Mouse (Mus musculus) heart, postnatal 25 days (tissue): ENCODE data around the gene Figla. TPM values are rescaled to one million over a fixed set of nuclear protein-coding genes. Genes with fewer than 3 reads are reported as not detected.

Experiments
- DNase-seq: peaks from one replicate; pipeline ENCODE4 v3.0.0; 2022; ENCODE audit warnings: low spot score
- intact Hi-C: fragments of 180-260 bp; cut with DNase I; formaldehyde crosslinking; loops from one replicate; pipeline ENCODE4 v1.15.1; 2025
- total RNA-seq, 2 experiments: library from RNA; stranded (reverse); gene quantifications; 2 replicates each; pipeline ENCODE4 v1.2.3; 2021

Gene Figla
- total RNA-seq, 2 experiments from 2014 or later, result not detected

DNA sequence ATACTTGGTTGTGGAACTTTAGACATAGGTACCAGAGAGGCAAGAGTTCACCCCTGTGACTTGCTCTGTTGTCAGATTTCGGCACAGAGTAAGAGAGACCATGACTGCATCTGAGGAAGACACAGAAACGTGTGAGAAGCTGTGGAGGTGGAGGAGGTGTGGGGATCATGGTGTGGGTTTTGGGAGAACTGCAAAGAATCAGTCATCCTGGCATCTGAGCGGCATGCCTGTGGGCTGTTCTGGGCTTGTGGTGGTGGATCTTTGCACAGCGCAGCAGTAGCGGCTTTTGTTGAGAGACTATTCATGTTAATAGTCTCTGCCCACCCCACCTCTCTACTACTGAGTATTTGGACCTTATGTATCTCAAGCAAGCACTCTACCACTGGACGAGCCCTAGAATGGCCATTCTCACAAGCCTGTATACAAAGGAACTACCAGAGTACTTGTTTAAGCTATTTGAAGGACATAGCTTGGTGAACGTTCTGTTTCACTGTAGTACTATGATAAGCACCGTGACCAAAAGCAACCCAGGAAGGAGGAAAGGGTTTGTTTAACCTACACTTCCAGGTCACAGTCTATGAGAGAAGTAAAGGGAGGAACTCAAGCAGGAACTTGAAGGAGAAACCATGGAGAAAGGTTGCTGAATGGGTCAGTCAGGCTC is 10.8 kb downstream of the Figla start:
- no peak for DNase-seq
- intact Hi-C loops, result loop anchor here (10.0 kb wide), 1 partner anchor 338 kb away; the partner anchor contains the start of gene Fam136a

DNA sequence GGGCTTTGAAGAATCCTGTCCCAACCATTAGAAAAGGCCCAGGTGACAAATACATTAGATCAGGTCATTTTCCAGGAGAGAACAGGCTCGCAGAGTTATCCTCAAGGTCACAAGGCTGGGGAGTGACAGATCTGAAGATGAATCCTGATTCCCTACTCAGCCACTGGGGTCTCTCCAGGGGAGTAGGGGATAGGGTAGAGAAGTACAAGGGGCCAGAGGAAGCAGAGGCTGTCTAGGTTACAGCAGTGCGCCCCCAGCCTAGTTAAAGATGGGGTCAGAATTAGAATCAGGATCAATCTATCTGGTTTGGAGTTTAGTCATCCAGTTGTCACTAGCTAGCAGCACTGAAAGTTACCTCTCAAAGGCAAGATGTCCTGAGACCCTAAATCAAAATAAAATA is 12.2 kb downstream of the Figla start:
- intact Hi-C loops, result loop anchor here (10.0 kb wide), 1 partner anchor 337 kb away; the partner anchor contains the start of gene Fam136a
- DNase-seq, result no peak

DNA sequence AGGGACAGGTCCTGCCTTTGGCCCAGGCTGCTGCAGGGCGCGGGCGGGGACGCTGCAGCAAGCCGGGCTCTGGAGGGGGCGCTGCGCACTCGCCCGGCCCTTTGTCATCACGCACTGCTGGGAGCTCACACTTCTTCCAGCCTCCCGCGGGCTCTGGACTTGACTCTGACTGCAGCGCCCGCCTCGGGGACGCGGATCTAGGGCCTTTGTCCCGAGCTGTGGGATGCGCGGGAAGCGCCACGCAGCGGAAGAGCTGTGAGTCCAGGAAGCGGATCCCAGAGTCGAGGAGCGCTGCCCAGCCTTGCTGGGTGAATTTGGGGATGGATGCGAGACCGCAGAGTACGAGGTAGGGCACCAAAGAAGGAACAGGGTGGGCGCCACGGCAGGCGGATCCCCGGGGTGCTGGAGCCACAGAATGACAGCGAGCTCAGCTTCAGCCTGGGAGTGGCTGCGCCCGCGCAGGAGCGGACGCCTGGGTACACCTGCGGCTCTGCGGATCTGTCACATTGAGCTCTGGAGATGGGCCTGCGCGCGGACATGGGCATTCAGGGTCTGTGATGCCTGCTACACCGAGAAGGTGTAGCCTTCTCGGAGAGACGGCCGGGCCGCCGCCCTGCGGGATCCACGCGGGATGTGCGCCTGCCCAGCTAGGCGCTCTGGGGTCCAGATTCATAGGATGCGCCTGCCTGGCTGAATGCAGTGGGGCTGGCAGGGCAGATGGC is 12.8 kb downstream of the Figla start, which contains the start of gene Add2:
TSS of gene Add2 (plus strand) at position 81 of the 722 bp plus-strand sequence.
- no peak for DNase-seq
- intact Hi-C loops, result loop anchor here (10.0 kb wide), 1 partner anchor 336 kb away; the partner anchor contains the start of gene Fam136a

DNA sequence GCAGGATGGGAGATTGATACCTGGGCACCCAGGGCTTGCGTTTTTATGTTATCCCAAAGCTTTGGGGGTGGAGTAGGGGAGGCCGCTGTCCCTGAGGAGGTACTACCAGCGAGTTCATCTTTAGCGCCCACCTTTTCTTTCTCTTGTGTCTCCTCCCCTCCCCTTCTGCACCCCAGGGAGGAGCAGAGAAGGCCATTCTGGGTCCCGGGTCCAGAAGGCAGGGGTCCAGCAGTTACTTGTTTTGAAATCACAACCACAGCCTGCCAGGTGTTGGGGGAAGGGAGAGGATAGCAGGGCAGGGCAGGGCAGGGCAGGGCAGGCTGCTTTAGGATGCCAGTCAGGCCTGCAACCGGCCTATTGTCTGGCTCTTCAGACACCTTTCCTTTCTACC is 13.3 kb downstream of the Figla start:
- DNase-seq, result no peak
- intact Hi-C loops, result loop anchor here (10.0 kb wide), 1 partner anchor 335 kb away; the partner anchor contains the start of gene Fam136a

DNA sequence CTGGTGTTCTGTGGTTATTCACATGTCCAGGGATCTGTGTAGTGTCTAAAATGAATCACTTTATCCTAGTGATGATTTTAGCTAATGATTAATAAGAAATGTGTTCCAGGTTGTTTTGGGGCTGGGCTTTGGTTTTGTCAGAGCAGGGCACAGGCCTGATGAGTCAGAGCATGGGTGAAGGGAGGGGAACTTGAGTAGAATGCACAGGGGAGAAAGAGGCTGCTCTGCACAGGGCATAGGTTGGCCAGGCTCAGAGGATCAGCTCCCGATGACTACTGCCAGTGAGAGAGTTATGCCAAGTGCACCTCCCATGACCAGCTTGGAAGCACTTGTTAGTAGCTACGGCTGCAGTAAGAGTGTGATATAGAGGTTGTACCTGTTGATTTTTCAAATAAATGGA is 15.6 kb downstream of the Figla start:
- no peak for DNase-seq
- intact Hi-C loops, result no loop called here

DNA sequence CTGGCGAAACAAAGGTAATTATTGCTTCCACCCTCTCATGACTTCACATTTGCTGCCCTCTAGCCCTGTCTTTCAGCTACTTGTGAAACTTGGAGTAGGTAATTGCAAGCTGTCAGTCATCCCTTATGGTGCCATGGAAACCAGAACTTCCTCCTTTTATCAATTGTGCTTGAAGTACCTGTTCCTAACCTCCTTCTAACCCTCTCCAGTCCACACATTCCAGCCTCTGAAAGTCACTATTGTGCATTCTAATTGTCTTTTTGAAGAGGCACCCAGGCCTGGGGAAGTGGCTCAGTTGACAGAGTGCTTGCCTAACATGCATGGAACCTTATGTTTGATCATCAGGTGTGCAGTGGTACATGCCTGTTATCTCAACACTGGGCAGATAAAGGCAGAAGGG is 17.7 kb downstream of the Figla start:
- intact Hi-C loops, result no loop called here
- DNase-seq, result no peak

DNA sequence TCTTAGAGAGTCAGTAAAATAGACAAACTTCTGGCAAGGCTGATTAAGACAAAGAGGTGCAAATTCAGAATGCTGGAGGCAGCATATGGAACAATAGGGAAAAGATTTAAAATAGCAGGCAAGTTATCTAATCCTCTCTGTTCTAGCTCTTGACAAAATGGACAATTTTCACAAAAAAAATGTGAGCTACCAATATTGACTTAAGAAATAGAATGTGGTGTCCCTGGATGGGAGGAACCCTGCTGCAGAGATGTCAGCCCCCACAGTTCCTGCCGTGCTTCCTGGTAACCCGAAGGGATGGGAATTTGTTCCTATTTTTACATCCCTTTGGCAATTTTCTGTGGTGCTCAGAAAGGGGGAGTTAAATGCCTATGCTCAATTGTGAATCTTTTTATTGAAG is 22.9 kb downstream of the Figla start:
- no peak for DNase-seq
- intact Hi-C loops, result no loop called here

DNA sequence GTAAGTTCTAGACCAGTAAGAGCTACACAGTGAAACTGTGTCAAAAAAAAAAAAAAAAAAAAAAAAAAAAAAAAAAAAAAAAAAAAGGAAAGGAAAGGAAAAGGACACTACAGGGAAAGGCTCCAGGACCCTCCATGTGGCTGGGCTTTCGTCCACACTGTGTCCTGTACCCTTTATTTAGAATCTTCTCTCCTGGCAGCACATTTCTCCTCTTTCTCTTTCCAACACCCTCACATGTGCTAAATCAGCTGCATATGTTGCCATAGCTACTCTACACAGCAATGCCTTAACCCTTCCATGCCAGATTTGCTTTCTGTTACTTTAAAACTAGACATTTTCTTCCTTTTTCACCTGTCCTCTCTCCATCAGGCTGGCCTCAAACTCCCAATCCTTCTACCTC is 24.2 kb downstream of the Figla start:
- intact Hi-C loops, result no loop called here
- DNase-seq, result no peak

DNA sequence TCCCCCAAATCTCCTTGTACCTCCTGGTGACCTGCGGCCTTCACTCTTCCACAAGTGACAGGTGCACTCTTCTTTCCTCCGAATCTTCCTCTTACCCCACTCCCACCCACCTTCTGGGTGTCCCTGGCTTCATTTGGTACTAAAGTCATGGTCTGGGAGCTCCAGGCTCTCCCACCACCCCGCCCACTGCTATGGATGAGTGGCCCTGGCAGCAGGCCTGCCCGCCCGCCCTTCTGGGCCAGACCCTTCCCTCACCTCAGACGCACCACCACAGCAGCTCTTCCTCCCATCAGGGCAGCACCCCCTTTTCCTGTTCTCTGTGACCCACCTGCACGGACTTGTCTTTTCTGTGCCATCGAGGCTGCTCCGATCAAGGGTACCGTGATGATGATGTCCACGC is 31.5 kb downstream of the Figla start:
- no peak for DNase-seq
- intact Hi-C loops, result no loop called here

DNA sequence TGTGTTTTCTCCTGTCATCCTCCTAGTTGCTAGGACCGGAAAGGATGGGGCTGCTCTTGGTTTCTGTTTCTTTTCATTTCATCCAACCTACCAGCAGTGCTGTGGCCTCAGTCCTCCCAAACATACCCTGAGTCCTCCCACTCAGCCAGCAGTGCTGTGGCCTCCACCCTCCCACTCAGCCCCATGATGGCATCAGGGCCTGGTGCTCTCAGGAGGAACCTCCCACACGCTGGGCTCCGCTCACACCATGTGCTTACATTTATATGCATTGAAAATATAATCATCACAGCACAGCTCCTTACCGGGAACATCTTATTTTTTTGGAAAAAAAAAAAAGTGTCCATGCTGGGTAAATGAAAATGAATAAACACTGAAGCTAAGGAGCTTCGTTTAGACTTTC is 32.5 kb downstream of the Figla start:
- intact Hi-C loops, result no loop called here
- no peak for DNase-seq

DNA sequence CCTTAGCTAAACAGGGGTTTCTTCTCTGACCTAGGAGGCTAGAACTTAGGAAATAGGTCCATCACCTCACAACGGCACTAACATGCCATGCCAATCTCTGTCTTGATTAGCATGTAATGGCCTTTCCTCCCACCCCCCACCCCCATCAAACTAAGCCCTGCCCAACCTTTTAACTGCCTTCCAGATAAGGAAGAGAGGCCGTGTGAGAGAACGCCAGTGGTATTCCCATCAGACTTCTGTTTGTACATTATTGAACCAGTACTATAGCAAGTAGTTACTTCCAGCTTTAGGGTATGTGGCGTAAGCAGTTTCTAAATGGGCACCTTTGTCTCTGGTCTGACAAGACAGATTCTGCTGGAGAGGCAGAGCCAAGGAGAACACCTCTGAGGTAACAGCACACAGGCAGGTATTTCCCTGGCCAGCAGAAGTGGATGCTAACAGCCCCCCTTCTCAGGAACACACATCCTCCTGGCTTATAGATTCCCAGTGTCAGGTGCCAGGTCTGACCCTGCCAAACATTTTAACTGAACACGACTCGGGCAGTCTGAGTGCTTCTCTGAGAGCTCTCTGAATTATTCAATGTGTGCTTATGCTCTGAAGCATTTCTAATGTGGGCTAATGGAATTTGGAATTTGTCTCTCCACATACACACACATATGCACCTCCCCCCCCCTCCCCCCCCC is 34.8 kb downstream of the Figla start:
- DNase-seq, result no peak
- intact Hi-C loops, result no loop called here

DNA sequence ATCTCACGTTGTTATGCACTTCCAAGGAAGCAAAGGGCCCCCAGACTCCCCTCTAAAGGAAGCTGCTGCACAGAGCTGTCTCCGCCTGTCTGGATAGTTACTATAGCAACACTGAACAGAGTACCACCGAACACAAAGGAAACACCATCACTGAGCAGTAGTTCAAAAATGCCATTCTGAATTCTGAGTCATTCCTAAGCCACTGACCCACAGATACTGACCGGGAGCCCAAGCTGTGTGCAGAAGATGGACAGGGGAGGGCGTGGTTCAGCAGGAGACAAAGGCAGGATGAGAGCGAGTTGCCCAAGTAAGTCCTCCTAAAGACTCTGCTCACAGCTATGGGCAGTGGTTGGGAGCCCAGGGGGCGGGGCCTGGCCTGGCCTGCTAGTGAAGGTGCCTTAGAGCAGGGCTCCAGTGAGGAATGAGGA is 36.1 kb downstream of the Figla start:
- DNase-seq, result no peak
- intact Hi-C loops, result no loop called here

DNA sequence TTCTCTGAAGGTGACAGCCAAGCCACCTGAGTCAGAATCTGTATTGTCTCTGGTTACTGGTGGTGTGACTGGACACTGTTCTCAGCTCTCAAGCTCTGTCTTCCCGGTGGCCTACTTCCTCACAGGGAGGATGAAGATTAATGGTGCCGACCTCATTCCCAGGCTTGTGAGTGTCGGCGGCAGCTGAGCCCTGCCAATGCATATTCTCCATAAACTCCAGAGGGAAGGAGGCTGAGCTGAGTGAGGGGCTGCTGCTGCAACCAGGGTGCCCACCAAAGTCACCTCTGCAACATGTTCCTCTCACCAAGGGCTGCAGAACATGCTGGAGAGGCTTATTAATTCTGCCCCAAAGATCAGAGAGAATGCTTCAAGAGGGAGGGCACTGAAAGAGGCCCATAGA is 36.6 kb downstream of the Figla start:
- DNase-seq, result no peak
- intact Hi-C loops, result no loop called here

DNA sequence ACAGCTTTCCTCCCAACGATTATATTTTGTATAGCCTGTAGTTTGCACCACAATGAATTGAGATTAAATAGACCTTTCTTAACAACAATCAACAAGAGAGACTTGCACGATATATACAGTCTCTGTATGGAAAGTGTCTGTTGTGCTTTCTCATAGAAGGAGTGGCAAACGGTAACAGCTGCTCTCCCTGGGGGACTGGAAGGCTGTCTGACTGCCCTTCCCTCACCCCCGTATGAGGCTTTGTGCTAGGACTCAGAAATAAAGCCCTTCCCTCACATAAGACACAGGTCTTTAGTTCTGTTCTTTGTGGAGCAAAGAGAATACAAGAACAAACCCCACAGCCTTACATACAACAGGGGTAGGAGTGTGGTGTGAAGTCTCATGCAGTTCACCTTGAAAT is 37.1 kb downstream of the Figla start:
- no peak for DNase-seq
- intact Hi-C loops, result no loop called here

DNA sequence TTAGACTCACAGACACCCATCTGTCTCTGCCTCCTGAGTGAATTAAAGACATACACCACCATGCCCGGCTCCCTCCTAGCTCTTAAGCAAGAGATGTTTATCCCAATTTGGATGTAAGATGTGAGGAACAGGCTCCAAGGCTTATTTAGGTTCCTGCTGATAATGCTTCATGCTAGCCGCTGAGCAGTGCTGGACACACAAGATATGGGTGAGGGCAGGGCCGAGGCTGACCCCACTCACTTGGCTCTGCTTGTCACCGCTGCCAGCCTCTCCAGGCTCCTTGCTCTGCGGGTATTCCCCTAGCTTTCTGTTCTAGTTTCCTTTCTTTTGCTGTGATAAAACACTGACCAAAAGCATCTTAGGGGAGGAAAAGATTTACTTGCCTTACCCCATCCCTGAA is 37.6 kb downstream of the Figla start:
- intact Hi-C loops, result no loop called here
- no peak for DNase-seq

DNA sequence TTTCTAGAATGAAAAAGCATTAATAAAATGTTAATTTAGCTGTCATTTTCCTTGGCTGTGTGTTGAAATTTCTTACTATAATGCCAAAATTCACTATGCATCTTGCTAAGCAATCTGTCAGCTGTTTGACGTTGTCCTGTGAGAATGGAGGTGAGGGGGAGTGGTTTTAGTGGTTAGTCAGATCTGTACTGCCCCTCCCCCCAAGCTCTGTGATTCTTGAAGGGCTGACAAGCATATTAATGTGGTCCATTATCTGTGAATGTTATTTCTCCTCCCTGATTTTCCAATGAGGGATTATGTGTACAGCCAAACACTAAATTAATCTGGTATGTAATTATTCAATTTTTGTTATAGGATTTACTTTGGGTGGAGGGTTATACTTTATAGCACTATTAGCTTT is 42.5 kb downstream of the Figla start:
- intact Hi-C loops, result no loop called here

DNA sequence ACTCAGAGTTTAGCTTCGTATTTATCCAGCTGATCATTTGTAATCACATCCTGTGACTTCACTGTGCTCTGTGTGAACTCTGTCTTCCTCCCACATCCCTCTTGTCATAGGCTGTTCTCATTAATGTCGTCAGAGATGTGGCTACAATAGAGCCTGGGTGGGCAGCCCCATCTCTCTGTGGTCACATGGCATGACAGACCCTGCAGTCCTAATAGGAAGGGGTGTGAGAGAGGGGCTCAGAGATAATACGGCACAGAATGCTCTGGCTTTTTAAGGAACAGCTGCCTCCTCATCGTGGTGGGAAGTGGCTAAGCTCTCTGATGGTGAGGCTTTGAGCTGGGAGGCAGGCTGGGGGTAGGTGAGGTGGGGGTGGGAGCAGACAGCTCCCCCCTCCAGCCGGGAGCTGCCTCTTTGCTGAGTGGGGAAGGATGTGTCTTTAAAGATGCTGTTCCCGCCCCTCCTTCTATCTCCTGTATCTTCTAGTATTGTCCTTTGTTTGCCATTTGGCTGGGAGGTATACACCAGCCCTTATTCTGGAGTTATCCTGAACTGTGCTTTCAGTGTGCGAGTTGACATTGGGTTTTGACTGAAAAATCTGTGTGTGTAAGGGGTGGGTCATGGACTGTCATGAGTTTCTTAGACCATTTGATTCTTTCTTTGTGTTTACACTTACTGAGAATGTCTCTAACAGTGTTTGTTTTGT is 43.3 kb downstream of the Figla start:
- intact Hi-C loops, result no loop called here

More for the DNA sequence above, 42.5 kb downstream of the Figla start:
- no peak for DNase-seq

DNA sequence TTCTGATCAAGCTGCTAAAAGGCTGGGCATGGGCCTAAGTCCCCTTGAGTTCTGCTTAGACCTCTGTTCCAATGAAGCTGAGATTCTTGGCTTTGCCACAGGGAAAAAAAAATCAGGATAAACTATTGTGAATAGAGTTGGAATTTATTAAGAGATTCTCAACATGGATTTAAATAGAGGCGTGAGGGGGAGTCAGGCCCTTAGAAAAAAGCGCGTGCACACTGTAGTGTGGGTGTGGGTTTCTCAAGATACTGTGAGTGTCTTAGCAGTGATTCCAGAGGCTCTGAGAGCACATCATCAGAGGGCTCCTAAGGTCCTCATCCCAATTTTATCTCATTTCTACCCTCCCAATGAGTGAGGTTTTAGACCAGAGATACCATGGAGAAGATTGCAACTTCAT is 44.2 kb downstream of the Figla start:
- intact Hi-C loops, result no loop called here
- DNase-seq, result no peak

More for the DNA sequence above, 43.3 kb downstream of the Figla start:
- no peak for DNase-seq

DNA sequence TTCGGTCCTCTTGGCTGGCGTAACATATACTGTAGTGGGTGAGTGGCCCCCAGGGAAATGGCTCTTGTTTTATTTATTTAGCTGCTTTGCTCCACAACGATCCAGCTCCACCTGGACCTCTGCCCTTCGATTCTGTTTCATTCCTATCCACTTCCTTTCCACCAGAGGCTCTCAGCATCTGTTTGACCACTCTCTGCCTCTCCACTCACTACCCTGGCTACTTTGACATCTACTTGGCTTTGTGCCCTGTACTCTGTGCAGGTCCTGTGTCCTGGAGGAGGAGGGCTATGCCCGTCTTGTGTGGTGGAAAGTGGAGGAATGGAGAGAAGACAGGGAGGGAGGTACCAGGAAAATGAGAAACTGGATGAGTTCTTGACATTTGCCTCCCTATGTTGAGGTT is 46.3 kb downstream of the Figla start:
- intact Hi-C loops, result no loop called here
- no peak for DNase-seq

DNA sequence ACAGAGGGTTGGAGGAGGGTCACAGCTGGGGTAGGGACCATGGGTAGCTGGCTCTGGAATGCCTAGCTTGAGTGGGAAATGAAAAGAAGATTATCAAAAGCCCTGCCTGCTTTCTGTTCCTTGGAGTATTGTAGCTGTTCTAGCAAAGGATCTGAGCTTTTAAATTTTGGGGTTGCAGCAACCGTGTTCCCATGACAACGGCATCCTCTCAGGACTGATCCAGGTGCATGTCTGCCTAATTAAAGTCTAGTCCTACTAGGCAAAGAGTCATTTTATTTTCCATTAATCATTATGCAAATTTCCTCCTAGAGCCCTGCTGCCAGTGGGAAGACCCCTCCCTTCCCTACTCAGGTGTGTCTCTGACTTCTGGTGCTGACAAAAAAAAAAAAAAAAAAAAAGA is 46.7 kb downstream of the Figla start:
- intact Hi-C loops, result no loop called here
- DNase-seq, result no peak
